Mouse (Mus musculus) urinary bladder, adult 2 months (tissue): ENCODE measurements around the gene Borcs8. TPM values are rescaled to one million over a fixed set of nuclear protein-coding genes. Genes with fewer than 3 reads are reported as not detected.
A peak's percentile ranks its signal among the peaks of the same experiment; 100 is the strongest.

Experiments
- DNase-seq: peaks from one replicate; pipeline ENCODE4 v3.0.0; 2022; ENCODE audit warnings: low spot score
- polyA plus RNA-seq: library from polyadenylated mRNA; depleted of rRNA; stranded (reverse); fragments of >200 nt; gene quantifications from 2 replicates; pipeline ENCODE4 v1.2.3, GENCODE M21; 2012; rRNA removed

The Borcs8 gene
- polyA plus RNA-seq, result 73.8 and 74.1 TPM in 2 replicates

- DNase-seq, result peak; percentile 85
These were observed at the start of gene Borcs8, which contains the start of the genes Rfxank and Mef2b for GRCm38 (mm10) chr8:70139026-70139857. TSS of gene Borcs8 (plus strand) at chr8:70139499. TSS of gene Rfxank (minus strand) at chr8:70139154. TSS of gene Mef2b (plus strand) at chr8:70139711.

GRCm38 (mm10) chr8:70092786-70093185, 46.5 kb upstream of the Borcs8 start:
- DNase-seq, result no peak

- DNase-seq, result no peak
These were observed 40.0 kb upstream of the Borcs8 start for GRCm38 (mm10) chr8:70099276-70099675.

- no peak for DNase-seq
These were observed 39.1 kb upstream of the Borcs8 start for GRCm38 (mm10) chr8:70100241-70100640.

GRCm38 (mm10) chr8:70104506-70104905, 34.8 kb upstream of the Borcs8 start:
- no peak for DNase-seq

GRCm38 (mm10) chr8:70104922-70105321, 34.4 kb upstream of the Borcs8 start:
- no peak for DNase-seq

GRCm38 (mm10) chr8:70110451-70110850, 28.8 kb upstream of the Borcs8 start:
- no peak for DNase-seq

- DNase-seq, result no peak
These were observed 28.0 kb upstream of the Borcs8 start for GRCm38 (mm10) chr8:70111192-70111795.

GRCm38 (mm10) chr8:70112401-70113016, 26.8 kb upstream of the Borcs8 start:
- no peak for DNase-seq

- no peak for DNase-seq
These were observed 24.8 kb upstream of the Borcs8 start for GRCm38 (mm10) chr8:70114488-70114887.

GRCm38 (mm10) chr8:70114892-70115291, 24.4 kb upstream of the Borcs8 start:
- DNase-seq, result no peak

GRCm38 (mm10) chr8:70117611-70118010, 21.7 kb upstream of the Borcs8 start:
- no peak for DNase-seq

GRCm38 (mm10) chr8:70118726-70119700, 20.3 kb upstream of the Borcs8 start:
- no peak for DNase-seq

GRCm38 (mm10) chr8:70120667-70121066, 18.6 kb upstream of the Borcs8 start, which contains the start of gene Ncan:
TSS of gene Ncan (minus strand) at chr8:70120873.
- DNase-seq, result no peak

GRCm38 (mm10) chr8:70122863-70123262, 16.4 kb upstream of the Borcs8 start:
- no peak for DNase-seq

- DNase-seq, result no peak
These were observed 14.3 kb upstream of the Borcs8 start for GRCm38 (mm10) chr8:70124992-70125391.

- DNase-seq, result no peak
These were observed 10.9 kb upstream of the Borcs8 start for GRCm38 (mm10) chr8:70128435-70128834.

- no peak for DNase-seq
These were observed 9.9 kb upstream of the Borcs8 start for GRCm38 (mm10) chr8:70129309-70129952.

- DNase-seq, result no peak
These were observed 9.2 kb upstream of the Borcs8 start for GRCm38 (mm10) chr8:70130066-70130465.

GRCm38 (mm10) chr8:70131166-70131883, 8.0 kb upstream of the Borcs8 start, which contains the start of gene Nr2c2ap:
TSS of gene Nr2c2ap (plus strand) at chr8:70131333.
- peak; percentile 58 for DNase-seq
